Mouse (Mus musculus) MEL (cell line): Measurements from ENCODE around the gene Slc36a1. TPM values are rescaled to one million over a fixed set of nuclear protein-coding genes. Genes with fewer than 3 reads are reported as not detected.

ENCODE experiments used
- DNase-seq: peaks from one replicate; pipeline ENCODE4 v3.0.0; 2011; ENCODE audit warnings: low read depth, low spot score
- H3K27ac ChIP-seq: 2 replicates; pipeline ENCODE4 v1.5.1; 2012; ENCODE audit warnings: low read depth, mild to moderate bottlenecking, control low read depth, low read length, moderate library complexity; ENCODE audit not compliant: control insufficient read depth
- H3K27me3 ChIP-seq, 2 experiments: fragments of 150-350 bp in 1 of 2; sonication (generic) in 1 of 2; 2 replicates each; pipeline ENCODE4 v1.6.1; 2012; ENCODE audit warnings: low read length in 2 of 2, mild to moderate bottlenecking in 2 of 2, improper control_type of control experiment in 1 of 2, moderate library complexity in 1 of 2; ENCODE audit not compliant: insufficient read depth in 2 of 2, control insufficient read depth in 1 of 2
- H3K36me3 ChIP-seq, 2 experiments: 2 replicates each; pipeline ENCODE4 v1.6.1; 2012 to 2014; ENCODE audit warnings: low read length in 2 of 2, improper control_type of control experiment in 1 of 2, inconsistent platforms in 1 of 2, mild to moderate bottlenecking in 1 of 2; ENCODE audit not compliant: insufficient read depth in 2 of 2, control insufficient read depth in 1 of 2
- H3K4me1 ChIP-seq, 2 experiments: fragments of 150-350 bp in 1 of 2; sonication (generic) in 1 of 2; 2 replicates each; pipeline ENCODE4 v1.6.1; 2012; ENCODE audit warnings: low read length in 2 of 2, improper control_type of control experiment in 1 of 2, mild to moderate bottlenecking in 1 of 2; ENCODE audit not compliant: insufficient read depth in 2 of 2, control insufficient read depth in 1 of 2
- H3K4me3 ChIP-seq, 2 experiments: fragments of 150-350 bp in 1 of 2; sonication (generic) in 1 of 2; 2 replicates each; pipeline ENCODE4 v1.5.1; 2012; ENCODE audit warnings: low read depth in 2 of 2, low read length in 2 of 2, mild to moderate bottlenecking in 2 of 2, moderate library complexity in 2 of 2, control low read depth in 1 of 2, improper control_type of control experiment in 1 of 2; ENCODE audit not compliant: control insufficient read depth in 1 of 2, insufficient read depth in 1 of 2
- H3K79me2 ChIP-seq: 2 replicates; pipeline ENCODE4 v1.6.1; 2012; ENCODE audit warnings: mild to moderate bottlenecking, low read length, moderate library complexity; ENCODE audit not compliant: control insufficient read depth, poor library complexity, insufficient read depth
- H3K9ac ChIP-seq: 2 replicates; pipeline ENCODE4 v1.6.1; 2012; ENCODE audit warnings: low read depth, mild to moderate bottlenecking, control low read depth, low read length, moderate library complexity; ENCODE audit not compliant: control insufficient read depth, poor library complexity, severe bottlenecking
- H3K9me3 ChIP-seq: fragments of 150-350 bp; sonication (generic); replicated peaks from 2 replicates; pipeline ENCODE4 v1.6.1; 2012; ENCODE audit warnings: mild to moderate bottlenecking, low read length, improper control_type of control experiment, moderate library complexity; ENCODE audit not compliant: insufficient read depth
- CTCF ChIP-seq, 3 experiments: IDR thresholded peaks in 2 of 3; conservative IDR thresholded peaks in 1 of 3; 2 replicates each; pipeline ENCODE4 v1.5.1; 2011 to 2012; ENCODE audit warnings: low read length in 3 of 3, low read depth in 2 of 3, mild to moderate bottlenecking in 2 of 3, improper control_type of control experiment in 1 of 3, inconsistent platforms in 1 of 3, mixed read lengths in 1 of 3, moderate library complexity in 1 of 3; ENCODE audit not compliant: control insufficient read depth in 1 of 3, insufficient read depth in 1 of 3, poor library complexity in 1 of 3, severe bottlenecking in 1 of 3
- E2F4 ChIP-seq: IDR thresholded peaks from 2 replicates; pipeline ENCODE4 v1.6.1; 2011; ENCODE audit warnings: low read depth, low read length, improper control_type of control experiment, borderline replicate concordance
- ELF1 ChIP-seq: IDR thresholded peaks from 2 replicates; pipeline ENCODE4 v1.6.1; 2014; ENCODE audit warnings: low read depth, mild to moderate bottlenecking, inconsistent platforms, low read length, improper control_type of control experiment, moderate library complexity
- EP300 ChIP-seq, 2 experiments: IDR thresholded peaks; 2 replicates each; pipeline ENCODE4 v1.6.1; 2011; ENCODE audit warnings: improper control_type of control experiment in 2 of 2, low read length in 2 of 2, low read depth in 1 of 2, mild to moderate bottlenecking in 1 of 2
- ETS1 ChIP-seq: IDR thresholded peaks from 2 replicates; pipeline ENCODE4 v1.6.1; 2012; ENCODE audit warnings: low read depth, mild to moderate bottlenecking, inconsistent platforms, low read length, improper control_type of control experiment, moderate library complexity
- GATA1 ChIP-seq: IDR thresholded peaks from 2 replicates; pipeline ENCODE4 v1.6.1; 2011; ENCODE audit warnings: low read depth, low read length, improper control_type of control experiment
- HCFC1 ChIP-seq: IDR thresholded peaks from 2 replicates; pipeline ENCODE4 v1.6.1; 2012; ENCODE audit warnings: low read depth, mild to moderate bottlenecking, inconsistent platforms, low read length, improper control_type of control experiment, moderate library complexity
- MAFK ChIP-seq: IDR thresholded peaks from 2 replicates; pipeline ENCODE4 v1.6.1; 2011; ENCODE audit warnings: low read depth, mild to moderate bottlenecking, low read length, improper control_type of control experiment, borderline replicate concordance
- MAX ChIP-seq: IDR thresholded peaks from 2 replicates; pipeline ENCODE4 v1.6.1; 2011; ENCODE audit warnings: low read length, improper control_type of control experiment
- MAZ ChIP-seq: IDR thresholded peaks from 2 replicates; pipeline ENCODE4 v1.6.1; 2012; ENCODE audit warnings: low read depth, mild to moderate bottlenecking, inconsistent platforms, low read length, improper control_type of control experiment
- POLR2A ChIP-seq, 2 experiments: IDR thresholded peaks; 2 replicates each; pipeline ENCODE4 v1.6.1; 2011 to 2012; ENCODE audit warnings: low read length in 2 of 2, mild to moderate bottlenecking in 2 of 2, control low read depth in 1 of 2, improper control_type of control experiment in 1 of 2, low read depth in 1 of 2, moderate library complexity in 1 of 2; ENCODE audit not compliant: control insufficient read depth in 1 of 2, insufficient read depth in 1 of 2, poor library complexity in 1 of 2
- POLR2AphosphoS2 ChIP-seq: IDR thresholded peaks from 2 replicates; pipeline ENCODE4 v1.6.1; 2011; ENCODE audit warnings: low read length, improper control_type of control experiment
- SMC3 ChIP-seq: IDR thresholded peaks from 2 replicates; pipeline ENCODE4 v1.6.1; 2011; ENCODE audit warnings: low read depth, low read length, improper control_type of control experiment
- TAL1 ChIP-seq: IDR thresholded peaks from 2 replicates; pipeline ENCODE4 v1.6.1; 2012; ENCODE audit warnings: mild to moderate bottlenecking, inconsistent platforms, low read length, moderate library complexity, mixed read lengths
- TCF12 ChIP-seq: IDR thresholded peaks from 2 replicates; pipeline ENCODE4 v1.6.1; 2014; ENCODE audit warnings: low read depth, mild to moderate bottlenecking, inconsistent platforms, low read length, improper control_type of control experiment, moderate library complexity
- UBTF ChIP-seq: IDR thresholded peaks from 2 replicates; pipeline ENCODE4 v1.6.1; 2012; ENCODE audit warnings: low read depth, mild to moderate bottlenecking, inconsistent platforms, low read length, improper control_type of control experiment, moderate library complexity, borderline replicate concordance; ENCODE audit not compliant: insufficient read depth
- USF2 ChIP-seq, 2 experiments: IDR thresholded peaks; 2 replicates each; pipeline ENCODE4 v1.6.1; 2011 to 2012; ENCODE audit warnings: improper control_type of control experiment in 2 of 2, low read length in 2 of 2, borderline replicate concordance in 1 of 2, inconsistent platforms in 1 of 2, low read depth in 1 of 2, mild to moderate bottlenecking in 1 of 2; ENCODE audit not compliant: insufficient read depth in 1 of 2
- ZMIZ1 ChIP-seq: IDR thresholded peaks from 2 replicates; pipeline ENCODE4 v1.6.1; 2012; ENCODE audit warnings: low read depth, mild to moderate bottlenecking, inconsistent platforms, low read length, improper control_type of control experiment, moderate library complexity
- polyA plus RNA-seq, 2 experiments: library from polyadenylated mRNA; stranded (reverse) in 1 of 2; unstranded in 1 of 2; fragments of >175 nt in 1 of 2; fragments of >200 nt in 1 of 2; gene quantifications; 2 replicates each; pipeline versions ENCODE4 v1.2.1 to v1.2.4; 2012; ENCODE audit warnings: low replicate concordance in 2 of 2, low read depth in 1 of 2; ENCODE audit not compliant: insufficient read length in 2 of 2, insufficient read depth in 1 of 2, missing spikeins in 1 of 2
- total RNA-seq: library from RNA; depleted of rRNA; stranded (reverse); fragments of 300-350 nt; gene quantifications from 2 replicates; pipeline ENCODE4 v1.2.3, GENCODE M21; 2012

Slc36a1 gene
- total and polyA plus RNA-seq, 3 experiments, result 2.8 to 5.2 TPM; not detected in 1

GRCm38 (mm10) chr11:55187292-55187691 lies 16.9 kb upstream of the Slc36a1 start:
- Histone ChIP-seq H3K4me3 (no peak overlapping the region), H3K4me1 (no peaks in the 10 kb centered on the region), H3K9me3 (no peaks in the 10 kb centered on the region), H3K27ac (no peak overlapping the region), H3K27me3 (peaks cover 10 to 27% of the 10 kb centered on the region in 2 experiments), H3K36me3 (no peaks in the 10 kb centered on the region), H3K9ac (no peak overlapping the region), H3K79me2 (no peaks in the 10 kb centered on the region)
- TF ChIP-seq HCFC1 (no peak), EP300 (IDR thresholded peaks at IDR 0.05; ENCODE audit: low read depth in 1 of 2, low read length in 2 of 2) (no peak), UBTF (no peak), ELF1 (no peak), MAX (no peak), TAL1 (no peak), ETS1 (no peak), POLR2AphosphoS2 (no peak), GATA1 (no peak), MAZ (no peak), SMC3 (no peak), POLR2A (IDR thresholded peaks at IDR 0.05; ENCODE audit: control insufficient read depth in 1 of 2, insufficient read depth in 1 of 2, low read depth in 1 of 2, low read length in 2 of 2, poor library complexity in 1 of 2) (no peak), MAFK (no peak), USF2 (IDR thresholded peaks at IDR 0.05; ENCODE audit: borderline replicate concordance in 1 of 2, insufficient read depth in 1 of 2, low read depth in 1 of 2, low read length in 2 of 2) (no peak), TCF12 (no peak), E2F4 (no peak), CTCF (IDR thresholded peaks at IDR 0.05 in 2 of 3, conservative IDR thresholded peaks at IDR 0.05 in 1 of 3; ENCODE audit: control insufficient read depth in 1 of 3, insufficient read depth in 1 of 3, low read depth in 2 of 3, low read length in 3 of 3, poor library complexity in 1 of 3, severe bottlenecking in 1 of 3) (no peak), ZMIZ1 (no peak)
- DNase-seq, result no peak

- H3K9me3 ChIP-seq, result no peaks in the 10 kb centered on the region
- H3K36me3 ChIP-seq, result no peaks in the 10 kb centered on the region
- no peaks in the 10 kb centered on the region for H3K79me2 ChIP-seq
- H3K9ac ChIP-seq, result no peak overlapping the region
- H3K27me3 ChIP-seq, result peaks cover 10 to 22% of the 10 kb centered on the region in 2 experiments
- DNase-seq, result no peak
- no peaks in the 10 kb centered on the region for H3K4me1 ChIP-seq
- no peak overlapping the region for H3K27ac ChIP-seq
- no peak overlapping the region for H3K4me3 ChIP-seq
- TF ChIP-seq SMC3, result no peak
- TF ChIP-seq, all 39 proteins: peak for 0
Observed at GRCm38 (mm10) chr11:55187777-55188176, 16.4 kb upstream of the Slc36a1 start.
